Mouse (Mus musculus): ENCODE results near the gene Grip1.

Gene Grip1

DNA sequence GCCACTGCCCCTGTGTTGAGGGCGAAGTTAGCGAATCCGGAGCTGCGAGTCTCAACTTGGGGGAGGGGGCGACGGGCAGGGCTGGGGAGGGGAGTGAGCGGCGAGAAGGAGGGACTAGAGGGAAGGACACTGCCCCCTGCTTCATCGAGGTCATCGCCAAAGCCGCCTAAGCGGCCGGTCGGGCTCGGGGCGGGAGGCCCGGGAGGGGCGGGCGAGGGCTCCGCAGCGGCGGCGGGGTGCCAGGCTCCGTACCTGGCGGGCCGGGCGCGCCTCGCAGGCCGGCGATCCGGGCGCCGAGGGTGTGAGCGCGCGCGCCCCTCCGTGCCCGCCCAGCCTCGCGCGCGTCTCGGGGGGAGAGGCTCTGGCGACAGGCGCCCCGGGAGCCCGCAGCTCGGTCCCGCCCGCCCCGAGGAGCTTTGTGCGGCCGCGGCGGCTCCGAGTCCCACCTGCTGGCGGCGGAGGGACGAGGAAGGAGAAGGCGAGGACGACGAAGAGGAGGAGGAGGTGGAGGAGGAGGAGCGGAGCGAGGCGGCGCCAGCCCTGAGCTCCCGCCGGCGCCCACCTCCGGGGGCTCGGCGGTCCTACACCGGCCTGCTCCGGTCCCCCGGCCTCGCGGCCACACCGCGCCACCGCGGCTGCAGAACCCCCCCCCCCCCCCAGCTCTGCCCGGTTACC, at the start of gene Grip1:
Gene Grip1, plus strand, starts transcription at position 400 of the 675 bp plus-strand sequence.
- peak; percentile 16 for DNase-seq (ENCODE audit: low spot score)

- DNase-seq (ENCODE audit: low spot score): no peak
Observed at GRCm38 (mm10) chr10:119405103-119405502, 48.5 kb upstream of the Grip1 start.

DNA sequence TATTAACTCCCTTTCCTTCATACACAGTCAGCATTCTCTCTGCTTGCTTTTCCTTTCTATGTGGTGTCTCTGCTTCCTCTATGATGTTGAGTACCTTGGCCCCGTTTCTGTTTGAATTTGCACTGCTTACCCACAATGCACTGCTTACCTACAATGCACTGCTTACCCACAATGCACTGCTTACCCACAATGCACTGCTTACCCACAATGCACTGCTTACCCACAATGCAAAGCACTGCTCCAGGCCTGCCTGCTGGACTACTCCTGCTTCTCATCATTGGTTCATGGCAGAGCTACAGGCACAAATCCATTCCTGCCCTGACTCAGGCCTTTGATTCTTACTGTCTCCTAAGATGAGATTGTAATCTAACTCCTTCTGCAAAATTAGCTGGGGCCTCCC, 48.0 kb upstream of the Grip1 start:
- no peak for DNase-seq (ENCODE audit: low spot score)

DNA sequence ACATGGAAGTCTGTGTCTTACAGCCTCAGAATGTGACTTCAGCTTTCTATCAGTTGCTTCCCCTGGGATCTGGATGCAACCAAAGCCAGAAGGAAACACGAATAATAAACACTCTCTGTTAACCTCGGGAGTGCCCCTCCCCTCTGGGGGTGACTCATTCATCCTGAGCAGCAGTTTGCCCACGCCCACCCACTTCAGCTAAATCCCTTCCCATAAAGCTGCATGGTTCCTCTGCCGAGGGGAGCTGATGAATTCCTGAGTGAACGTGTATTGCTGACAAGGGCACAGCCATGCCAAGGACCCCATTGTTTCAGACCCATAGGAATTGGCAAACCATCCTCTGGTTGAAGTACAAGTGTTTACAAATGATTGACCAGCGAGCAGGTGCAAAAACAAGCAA, 45.3 kb upstream of the Grip1 start:
- DNase-seq (ENCODE audit: low spot score): no peak

- DNase-seq (ENCODE audit: low spot score): no peak
Observed at GRCm38 (mm10) chr10:119413238-119413637, 40.4 kb upstream of the Grip1 start.

- DNase-seq (ENCODE audit: low spot score): no peak
Observed at GRCm38 (mm10) chr10:119415106-119415505, 38.5 kb upstream of the Grip1 start.

GRCm38 (mm10) chr10:119421418-119421817, 32.2 kb upstream of the Grip1 start:
- no peak for DNase-seq (ENCODE audit: low spot score)

DNA sequence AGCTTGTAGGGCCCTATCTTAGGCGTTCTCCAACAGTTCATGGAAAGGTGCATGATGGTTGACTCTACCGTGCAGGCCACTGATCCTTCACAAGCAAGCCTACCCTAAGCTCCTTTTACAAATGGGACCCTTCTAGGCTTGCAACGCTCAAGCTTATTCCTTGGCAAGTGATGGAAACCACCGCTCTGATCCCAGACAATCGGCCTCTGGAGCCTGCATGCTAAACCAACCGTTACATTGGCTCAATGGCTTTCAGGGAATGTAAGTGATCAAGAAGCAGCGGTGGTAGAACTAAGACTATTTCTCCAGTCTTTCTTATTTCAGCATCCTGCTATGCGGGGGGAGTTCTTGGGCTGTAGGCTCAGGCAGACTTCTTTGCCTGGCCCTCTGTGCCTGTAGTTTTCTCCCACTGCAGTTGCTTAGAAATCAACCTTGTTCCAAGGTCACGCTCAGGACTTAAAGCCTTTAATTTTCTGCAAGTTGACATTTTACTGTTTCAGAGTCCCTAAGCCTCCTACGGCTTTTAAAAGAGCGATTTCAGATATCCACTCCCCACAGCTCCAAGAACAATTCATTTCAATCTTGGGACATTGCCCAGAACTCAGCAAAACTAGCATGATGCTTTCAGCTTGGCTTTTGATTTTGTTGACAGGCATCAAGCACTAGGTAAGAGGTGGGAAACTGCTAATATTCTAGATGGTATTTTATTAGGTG, 29.7 kb upstream of the Grip1 start:
- DNase-seq (ENCODE audit: low spot score): no peak

DNA sequence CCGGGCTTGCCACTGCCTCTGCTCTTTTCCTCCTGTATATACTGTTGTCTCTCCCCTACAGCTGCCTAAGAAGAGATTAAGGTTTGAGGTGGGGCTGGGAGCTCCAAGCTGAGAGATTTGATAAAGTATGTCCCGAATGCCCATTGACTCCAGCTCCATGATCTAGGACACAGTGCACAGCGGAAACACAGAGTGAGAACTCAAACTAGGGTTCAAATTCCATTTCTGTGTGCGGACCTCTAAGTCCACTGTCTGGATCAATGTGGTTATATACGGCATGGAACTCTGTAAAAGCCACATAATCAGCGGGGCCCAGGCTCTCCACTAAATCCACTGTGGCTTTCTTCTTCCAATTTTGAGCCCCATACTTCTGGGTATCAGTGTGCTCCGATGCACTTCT, 26.0 kb upstream of the Grip1 start:
- no peak for DNase-seq (ENCODE audit: low spot score)

DNA sequence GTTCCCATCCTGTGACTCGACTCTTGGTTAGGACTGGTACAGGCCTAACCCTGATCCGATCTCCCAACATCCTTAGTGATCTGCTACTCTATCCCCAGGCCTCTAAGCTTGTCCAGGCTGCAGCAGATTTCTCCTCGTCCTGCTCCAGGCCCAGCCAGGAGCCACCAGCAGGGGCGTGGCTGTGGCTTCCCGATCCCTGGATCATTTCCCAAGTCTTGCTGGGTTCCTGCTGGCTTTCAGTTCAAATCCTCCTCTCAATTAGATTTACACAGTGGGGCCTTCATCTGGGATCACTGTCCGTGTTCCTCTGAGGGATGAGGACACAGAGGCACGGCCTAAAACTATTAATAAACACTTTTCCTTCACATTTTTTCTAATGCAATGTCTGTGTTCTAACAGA, 25.5 kb upstream of the Grip1 start:
- DNase-seq (ENCODE audit: low spot score): no peak

- DNase-seq (ENCODE audit: low spot score): no peak
Observed at GRCm38 (mm10) chr10:119430240-119430639, 23.4 kb upstream of the Grip1 start.

- DNase-seq (ENCODE audit: low spot score): no peak
Observed at GRCm38 (mm10) chr10:119431801-119432200, 21.8 kb upstream of the Grip1 start.

- DNase-seq (ENCODE audit: low spot score): no peak
Observed at GRCm38 (mm10) chr10:119435818-119436217, 17.8 kb upstream of the Grip1 start.

DNA sequence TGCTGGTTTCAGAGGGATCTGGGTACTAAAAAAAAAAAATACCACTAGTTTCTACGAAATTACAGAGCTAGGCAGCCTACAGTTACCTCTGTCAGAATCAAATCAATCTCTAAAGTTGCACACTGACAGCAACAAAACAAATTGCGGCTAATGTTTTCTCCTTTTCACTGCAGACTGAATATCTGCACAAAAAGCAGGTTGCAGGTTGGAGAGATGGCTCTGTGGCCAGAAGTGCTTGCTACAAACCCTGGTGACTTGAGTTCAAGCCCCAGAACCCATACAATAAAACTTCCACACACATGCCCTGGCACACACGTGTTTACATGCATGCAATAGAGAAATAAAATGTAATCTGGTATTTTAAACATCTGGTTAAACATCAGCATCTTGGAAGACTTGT, 16.3 kb upstream of the Grip1 start:
- DNase-seq (ENCODE audit: low spot score): no peak

- no peak for DNase-seq (ENCODE audit: low spot score)
Observed at GRCm38 (mm10) chr10:119441743-119442142, 11.9 kb upstream of the Grip1 start.

DNA sequence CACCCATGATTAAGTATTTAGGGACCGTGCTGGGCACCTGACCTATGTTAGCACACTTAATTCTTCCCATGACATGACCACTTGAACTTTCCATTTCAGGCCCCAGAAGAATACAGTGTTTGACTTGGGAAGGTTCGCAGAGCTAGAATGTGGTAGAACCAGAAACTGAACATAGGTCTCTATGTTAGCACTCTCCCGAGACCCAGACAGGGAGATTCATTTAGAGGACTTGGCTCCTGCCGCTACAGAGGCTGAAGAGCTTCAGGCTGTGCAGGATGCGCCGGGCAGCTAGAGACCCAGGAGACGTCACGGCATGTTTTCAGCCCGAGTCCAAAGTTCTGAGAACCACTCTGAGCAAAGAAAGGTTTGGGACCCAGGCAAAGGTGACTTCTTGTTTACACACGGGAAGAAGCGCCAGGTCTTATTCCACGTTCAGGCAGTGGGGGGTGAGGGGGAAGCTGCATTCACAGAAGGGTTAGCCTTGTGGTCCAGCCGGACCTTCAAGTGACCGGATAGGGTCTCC, 6.2 kb upstream of the Grip1 start:
- no peak for DNase-seq (ENCODE audit: low spot score)

DNA sequence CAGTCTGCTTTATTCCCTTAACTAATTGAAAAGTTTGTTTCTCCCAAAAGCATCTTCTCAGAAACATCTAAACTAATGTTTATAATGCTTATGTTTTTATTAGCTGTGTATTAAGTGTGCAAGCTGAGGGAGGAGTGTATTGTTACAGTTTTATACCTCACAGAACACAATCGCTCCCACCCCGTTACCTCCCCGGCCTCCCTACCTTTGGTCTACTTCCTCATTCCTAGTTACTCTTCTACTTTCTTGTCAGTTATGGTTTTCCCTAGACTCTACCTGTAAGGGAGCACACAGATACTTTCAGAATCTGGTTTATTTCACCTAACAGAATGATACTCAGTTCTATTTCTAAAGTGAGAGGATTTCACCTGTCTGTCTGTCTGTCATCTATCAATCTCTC, 5.7 kb upstream of the Grip1 start:
- no peak for DNase-seq (ENCODE audit: low spot score)

- no peak for DNase-seq (ENCODE audit: low spot score)
Observed at GRCm38 (mm10) chr10:119452698-119453097, 932 bp upstream of the Grip1 start.

- DNase-seq (ENCODE audit: low spot score): peak; percentile 41
Observed at GRCm38 (mm10) chr10:119454106-119454667, 557 bp downstream of the Grip1 start.

DNA sequence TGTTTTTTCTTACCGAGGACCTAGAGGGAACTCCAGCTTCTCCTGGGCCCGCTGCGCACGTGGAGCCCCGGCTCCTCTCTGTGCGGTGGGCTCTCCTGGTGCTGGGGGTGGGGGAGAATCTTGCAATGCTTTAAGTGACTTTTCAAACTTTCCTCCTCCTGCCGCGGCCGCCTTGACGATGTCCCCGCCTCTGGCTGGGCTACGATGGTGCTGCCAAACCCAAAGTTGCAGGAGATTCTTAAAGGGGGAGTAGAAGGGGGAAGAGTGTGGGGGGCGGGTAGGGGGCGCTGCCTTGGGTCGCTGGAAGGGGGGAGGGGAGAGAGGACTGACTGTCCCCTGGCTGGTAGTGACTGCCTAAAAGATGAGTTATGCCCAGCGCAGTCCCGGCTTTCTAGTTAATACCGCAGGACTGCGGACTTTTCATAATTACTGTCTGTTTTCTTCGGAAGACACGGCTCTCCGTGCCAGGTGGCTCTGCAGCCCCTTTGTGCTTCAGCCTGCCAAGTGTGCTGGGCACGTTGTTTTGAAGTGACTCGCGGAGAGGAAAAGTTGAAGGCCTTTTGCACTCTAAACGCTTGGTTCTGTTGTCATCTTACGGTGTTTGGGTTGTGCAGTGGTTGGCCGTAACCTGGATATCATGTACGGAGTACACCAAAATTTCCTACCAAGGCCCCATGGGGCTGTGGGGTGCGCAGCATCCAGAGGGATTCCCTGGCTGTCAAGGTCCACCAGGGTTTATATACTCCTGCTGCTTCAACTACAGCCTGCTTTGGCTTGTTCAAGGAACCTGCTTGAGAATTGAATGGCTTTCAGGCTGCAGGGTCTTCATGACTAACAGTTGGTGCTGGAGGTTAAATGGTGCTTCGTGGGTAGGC, 1.3 kb downstream of the Grip1 start:
- DNase-seq (ENCODE audit: low spot score): no peak

- no peak for DNase-seq (ENCODE audit: low spot score)
Observed at GRCm38 (mm10) chr10:119455543-119455940, 1.9 kb downstream of the Grip1 start.

DNA sequence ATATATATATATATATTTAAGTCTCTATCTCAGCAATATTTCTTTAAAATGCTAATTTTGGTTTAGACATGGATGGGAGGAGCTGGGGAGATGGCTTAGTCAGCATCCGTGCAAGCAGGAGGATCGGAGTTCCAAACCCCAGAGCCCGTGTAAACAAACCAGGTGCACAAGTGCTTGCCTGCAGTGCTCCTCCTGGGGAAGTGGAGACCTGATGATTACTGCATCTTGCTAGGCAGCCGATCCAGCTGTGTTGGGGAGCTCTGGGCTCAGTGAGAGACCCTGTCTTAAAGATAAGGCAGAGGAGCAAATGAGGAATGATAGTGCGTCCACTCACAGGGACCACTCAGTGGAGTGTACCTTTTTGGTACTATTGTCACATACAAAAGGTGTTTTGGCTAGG, 3.5 kb downstream of the Grip1 start:
- no peak for DNase-seq (ENCODE audit: low spot score)

All from urinary bladder, postnatal 14 days (tissue).